Mouse (Mus musculus): ENCODE measurements around the gene Fgfr2. TPM values are rescaled to one million over a fixed set of nuclear protein-coding genes. Genes with fewer than 3 reads are reported as not detected.

Gene Fgfr2
- polyA plus RNA-seq, 1 experiment from 2014 or later = 34.1 TPM

- Histone ChIP-seq H3K4me3 (no peak overlapping the region), H3K9me3 (replicated peaks) (no peaks in the 10 kb centered on the region), H3K9ac (no peak overlapping the region), H3K4me1 (replicated peaks) (peaks cover 97% of the 10 kb centered on the region), H3K36me3 (no peaks in the 10 kb centered on the region), H3K4me2 (no peak overlapping the region), H3K27me3 (replicated peaks) (no peaks in the 10 kb centered on the region), H3K27ac (ENCODE audit: poor library complexity, severe bottlenecking) (peak overlapping the region; percentile 85; the same call in 1 of the 2 replicates)
- WGBS = 73% methylated on average over 6 of the region's 6 CpGs
- ATAC-seq (ENCODE audit: insufficient number of reproducible peaks, low FRiP score) = no peak
These were observed 2470.1 kb downstream of the Fgfr2 start for GRCm38 (mm10) chr7:130653036-130653555.

DNA sequence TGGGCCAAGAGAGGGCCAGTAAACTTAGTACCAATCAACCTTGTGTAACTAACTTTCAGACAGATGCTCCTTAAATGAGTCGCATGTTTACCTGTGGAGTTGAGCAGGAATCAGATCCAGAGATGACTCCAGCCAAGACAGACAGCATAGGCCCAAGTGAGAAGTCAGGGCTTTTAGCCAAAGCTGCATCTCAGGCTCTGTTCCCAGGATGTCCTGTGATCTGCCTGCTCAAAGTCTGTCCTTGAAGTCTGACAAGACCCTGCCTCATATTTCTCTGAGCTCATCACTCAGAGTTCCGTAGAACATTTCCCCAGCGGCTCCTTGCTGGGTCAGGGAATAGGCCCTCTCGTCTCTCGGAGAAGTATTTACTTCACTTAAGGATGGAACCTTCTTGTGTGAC lies 2472.5 kb downstream of the Fgfr2 start:
- H3K4me1 ChIP-seq (replicated peaks) = peaks cover 84% of the 10 kb centered on the region
- no peaks in the 10 kb centered on the region for H3K27me3 ChIP-seq (replicated peaks)
- H3K36me3 ChIP-seq = no peaks in the 10 kb centered on the region
- H3K4me3 ChIP-seq = no peak overlapping the region
- no peak overlapping the region for H3K9ac ChIP-seq
- ATAC-seq (ENCODE audit: insufficient number of reproducible peaks, low FRiP score) = no peak
- H3K27ac ChIP-seq (ENCODE audit: poor library complexity, severe bottlenecking) = no peak overlapping the region
- no peaks in the 10 kb centered on the region for H3K9me3 ChIP-seq (replicated peaks)
- WGBS = 87% methylated on average over 5 of the region's 5 CpGs
- no peak overlapping the region for H3K4me2 ChIP-seq

- peak overlapping the region; percentile 99 for H3K27ac ChIP-seq (ENCODE audit: poor library complexity, severe bottlenecking)
- H3K27me3 ChIP-seq (replicated peaks) = no peaks in the 10 kb centered on the region
- 27% methylated on average over 7 of the region's 7 CpGs for WGBS
- H3K9me3 ChIP-seq (replicated peaks) = no peaks in the 10 kb centered on the region
- H3K4me2 ChIP-seq = peak overlapping the region; percentile 75
- H3K36me3 ChIP-seq = no peaks in the 10 kb centered on the region
- H3K4me1 ChIP-seq (replicated peaks) = peaks cover 74% of the 10 kb centered on the region
- ATAC-seq (ENCODE audit: insufficient number of reproducible peaks, low FRiP score) = no peak
- H3K4me3 ChIP-seq = no peak overlapping the region
- peak overlapping the region; percentile 47; the same call in 1 of the 2 replicates for H3K9ac ChIP-seq
These were observed 2473.9 kb downstream of the Fgfr2 start for GRCm38 (mm10) chr7:130649257-130649656.

- Histone ChIP-seq H3K9ac (peak overlapping the region; percentile 92), H3K36me3 (no peaks in the 10 kb centered on the region), H3K4me2 (peak overlapping the region; percentile 75), H3K4me3 (peak overlapping the region; percentile 66), H3K27me3 (replicated peaks) (no peaks in the 10 kb centered on the region), H3K27ac (ENCODE audit: poor library complexity, severe bottlenecking) (peak overlapping the region; percentile 99), H3K4me1 (replicated peaks) (peaks cover 72% of the 10 kb centered on the region), H3K9me3 (replicated peaks) (no peaks in the 10 kb centered on the region)
- WGBS = 57% methylated on average over 4 of the region's 4 CpGs
- ATAC-seq (ENCODE audit: insufficient number of reproducible peaks, low FRiP score) = no peak
These were observed 2475.1 kb downstream of the Fgfr2 start for GRCm38 (mm10) chr7:130648061-130648460.

DNA sequence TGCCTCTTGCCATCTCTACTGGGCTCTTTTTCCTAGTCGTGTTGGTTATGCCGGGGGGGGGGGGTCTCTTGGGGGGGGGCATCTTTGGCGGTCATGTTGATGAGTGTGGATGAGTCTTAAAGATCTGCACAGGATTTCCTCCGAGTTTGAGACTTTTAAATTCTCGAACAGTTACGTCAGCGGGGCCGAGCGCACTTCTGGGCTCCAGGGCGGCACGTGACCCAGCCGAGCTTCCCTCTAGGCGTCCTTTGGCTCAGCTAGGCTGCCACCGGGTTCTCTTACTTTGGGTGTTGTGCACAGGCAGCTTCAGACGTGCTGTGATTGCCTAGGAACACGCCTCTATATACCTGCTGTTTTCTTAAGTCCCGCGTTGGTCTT lies 2476.4 kb downstream of the Fgfr2 start:
- ATAC-seq (ENCODE audit: insufficient number of reproducible peaks, low FRiP score) = peak; percentile 77
- H3K4me1 ChIP-seq (replicated peaks) = peaks cover 67% of the 10 kb centered on the region

DNA sequence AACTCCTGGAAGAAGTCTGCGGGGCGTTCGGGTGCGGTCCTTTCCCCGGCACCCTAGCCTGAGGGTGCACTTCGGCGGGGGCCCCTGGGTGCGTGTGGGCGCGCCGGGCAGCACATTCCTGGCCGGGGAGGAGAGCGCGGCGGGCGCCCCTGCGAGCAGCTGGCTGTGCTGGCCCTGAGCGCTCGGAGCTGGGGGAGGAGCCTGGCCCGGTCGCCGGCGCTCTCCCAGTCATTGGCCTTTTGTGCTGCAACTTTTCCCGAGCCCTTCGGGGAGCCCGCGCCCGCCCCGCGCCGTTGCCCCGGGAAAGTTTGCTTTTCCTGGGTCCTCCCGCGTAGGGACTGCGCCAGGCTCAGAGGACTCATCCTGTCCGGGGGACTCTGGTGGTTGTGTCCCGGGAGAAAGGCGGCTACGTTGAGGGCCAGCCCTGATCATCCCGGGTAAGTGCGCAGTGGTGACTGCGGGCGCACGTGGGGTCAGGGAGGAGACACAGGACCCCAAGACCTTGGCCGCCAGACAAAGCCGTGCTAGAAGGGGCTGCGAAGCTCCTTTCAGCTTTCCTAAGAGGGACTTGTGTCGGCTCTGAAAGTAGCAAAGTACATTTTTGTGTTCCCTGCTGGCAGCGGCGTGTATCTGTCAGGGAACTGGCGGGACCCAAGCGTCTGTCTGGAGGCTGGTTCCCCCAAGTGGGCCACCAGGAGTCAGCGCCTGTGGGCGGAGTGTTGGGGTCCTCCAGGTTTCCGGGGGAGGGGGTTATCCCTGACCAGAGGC lies 2477.0 kb downstream of the Fgfr2 start:
- peak; percentile 87 for ATAC-seq (ENCODE audit: insufficient number of reproducible peaks, low FRiP score)
- Histone ChIP-seq H3K9ac (peak overlapping the region; percentile 92), H3K4me3 (peak overlapping the region; percentile 66), H3K27me3 (replicated peaks) (no peaks in the 10 kb centered on the region), H3K9me3 (replicated peaks) (no peaks in the 10 kb centered on the region), H3K27ac (ENCODE audit: poor library complexity, severe bottlenecking) (peak overlapping the region; percentile 99), H3K36me3 (no peaks in the 10 kb centered on the region), H3K4me1 (replicated peaks) (peaks cover 67% of the 10 kb centered on the region), H3K4me2 (peak overlapping the region; percentile 75)
- WGBS = under 1% methylated on average over 53 of the region's 55 CpGs

More for the DNA sequence above, 2476.4 kb downstream of the Fgfr2 start:
- Histone ChIP-seq H3K36me3 (no peaks in the 10 kb centered on the region), H3K4me2 (peak overlapping the region; percentile 75), H3K9me3 (replicated peaks) (no peaks in the 10 kb centered on the region), H3K27ac (ENCODE audit: poor library complexity, severe bottlenecking) (peak overlapping the region; percentile 99), H3K9ac (peak overlapping the region; percentile 92), H3K4me3 (peak overlapping the region; percentile 66), H3K27me3 (replicated peaks) (no peaks in the 10 kb centered on the region)
- WGBS = under 1% methylated on average over 18 of the region's 18 CpGs

DNA sequence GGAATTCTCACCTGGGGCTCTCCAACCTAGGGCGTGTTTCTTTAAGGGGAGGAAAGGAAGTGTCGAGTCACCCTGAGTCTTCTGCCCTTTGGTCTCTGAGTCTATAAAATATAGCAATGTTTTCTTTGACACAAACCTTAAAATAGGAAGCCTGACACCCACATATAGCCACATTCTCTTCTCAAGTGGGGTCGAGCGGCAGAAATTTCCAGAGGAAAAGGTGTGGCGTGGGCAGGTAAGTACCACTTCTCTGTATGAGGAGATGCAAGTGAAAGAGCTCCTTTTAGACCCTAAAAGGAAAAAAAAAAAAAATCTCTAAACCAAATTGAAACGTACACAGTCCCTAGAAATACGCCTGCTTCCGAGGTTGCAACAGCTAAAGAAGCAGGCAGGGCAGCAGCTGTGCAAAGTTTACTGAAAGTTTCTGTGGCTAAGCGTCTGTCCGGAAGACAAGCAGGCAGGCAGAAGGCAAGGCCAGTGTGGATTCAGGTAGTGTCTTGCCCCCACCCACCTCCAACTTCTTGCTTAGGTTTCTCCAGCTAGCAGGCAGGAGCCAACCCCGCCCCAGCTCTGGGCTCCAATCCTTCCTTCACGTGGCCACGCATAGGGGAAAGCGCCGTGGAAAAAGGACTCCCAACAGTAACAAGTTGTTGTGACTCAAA lies 2477.7 kb downstream of the Fgfr2 start:
- peak; percentile 49 for ATAC-seq (ENCODE audit: insufficient number of reproducible peaks, low FRiP score)
- Histone ChIP-seq H3K4me2 (peak overlapping the region; percentile 75), H3K36me3 (no peaks in the 10 kb centered on the region), H3K9me3 (replicated peaks) (no peaks in the 10 kb centered on the region), H3K4me1 (replicated peaks) (peaks cover 61% of the 10 kb centered on the region), H3K27ac (ENCODE audit: poor library complexity, severe bottlenecking) (peak overlapping the region; percentile 99), H3K4me3 (peak overlapping the region; percentile 66), H3K9ac (peak overlapping the region; percentile 92), H3K27me3 (replicated peaks) (no peaks in the 10 kb centered on the region)
- 9% methylated on average over 15 of the region's 15 CpGs for WGBS

GRCm38 (mm10) chr7:130640681-130641080 lies 2482.5 kb downstream of the Fgfr2 start:
- 82% methylated on average over 9 of the region's 9 CpGs for WGBS
- ATAC-seq (ENCODE audit: insufficient number of reproducible peaks, low FRiP score) = no peak
- no peak overlapping the region for H3K4me3 ChIP-seq
- H3K27ac ChIP-seq (ENCODE audit: poor library complexity, severe bottlenecking) = no peak overlapping the region
- H3K9me3 ChIP-seq (replicated peaks) = no peaks in the 10 kb centered on the region
- H3K27me3 ChIP-seq (replicated peaks) = no peaks in the 10 kb centered on the region
- H3K36me3 ChIP-seq = no peaks in the 10 kb centered on the region
- no peak overlapping the region for H3K4me2 ChIP-seq
- no peak overlapping the region for H3K9ac ChIP-seq
- H3K4me1 ChIP-seq (replicated peaks) = peaks cover 44% of the 10 kb centered on the region

- Histone ChIP-seq H3K27me3 (replicated peaks) (no peaks in the 10 kb centered on the region), H3K27ac (ENCODE audit: poor library complexity, severe bottlenecking) (no peak overlapping the region), H3K4me1 (replicated peaks) (peaks cover 42% of the 10 kb centered on the region), H3K9me3 (replicated peaks) (no peaks in the 10 kb centered on the region), H3K9ac (0 out of 2 replicates have a peak overlapping the region, but pooled peaks have one; percentile 20), H3K4me3 (no peak overlapping the region), H3K36me3 (no peaks in the 10 kb centered on the region), H3K4me2 (no peak overlapping the region)
- no peak for ATAC-seq (ENCODE audit: insufficient number of reproducible peaks, low FRiP score)
- 32% methylated on average over 6 of the region's 6 CpGs for WGBS
These were observed 2485.3 kb downstream of the Fgfr2 start for GRCm38 (mm10) chr7:130637811-130638210.

- Histone ChIP-seq H3K4me1 (replicated peaks) (peaks cover 40% of the 10 kb centered on the region), H3K4me2 (no peak overlapping the region), H3K4me3 (no peak overlapping the region), H3K9me3 (replicated peaks) (no peaks in the 10 kb centered on the region), H3K27ac (ENCODE audit: poor library complexity, severe bottlenecking) (no peak overlapping the region), H3K9ac (no peak overlapping the region), H3K36me3 (no peaks in the 10 kb centered on the region), H3K27me3 (replicated peaks) (no peaks in the 10 kb centered on the region)
- 79% methylated on average over 4 of the region's 4 CpGs for WGBS
- ATAC-seq (ENCODE audit: insufficient number of reproducible peaks, low FRiP score) = no peak
These were observed 2486.2 kb downstream of the Fgfr2 start for GRCm38 (mm10) chr7:130636902-130637301.

DNA sequence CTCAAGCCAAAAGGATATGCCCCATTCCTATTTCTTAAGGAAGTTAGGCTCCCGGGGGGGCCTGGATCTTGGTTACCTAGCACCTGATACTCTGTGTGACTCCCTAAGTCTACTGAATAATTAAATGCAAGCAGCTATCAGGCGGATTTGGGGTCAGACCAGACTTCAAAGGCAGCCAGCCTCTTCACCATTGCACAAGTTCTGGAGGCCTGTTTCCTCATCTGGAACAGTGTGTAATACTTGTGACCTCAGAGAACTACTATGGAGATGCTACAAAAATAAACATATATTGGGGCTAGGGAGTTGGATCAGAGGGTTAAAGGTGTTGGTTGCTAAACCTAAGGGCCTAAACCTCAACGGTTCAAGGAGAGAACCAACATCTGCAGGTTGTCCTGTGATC lies 2486.9 kb downstream of the Fgfr2 start:
- WGBS = 77% methylated on average over 3 of the region's 3 CpGs
- H3K36me3 ChIP-seq = no peaks in the 10 kb centered on the region
- peaks cover 40% of the 10 kb centered on the region for H3K4me1 ChIP-seq (replicated peaks)
- no peak overlapping the region for H3K27ac ChIP-seq (ENCODE audit: poor library complexity, severe bottlenecking)
- no peak for ATAC-seq (ENCODE audit: insufficient number of reproducible peaks, low FRiP score)
- H3K27me3 ChIP-seq (replicated peaks) = no peaks in the 10 kb centered on the region
- H3K4me2 ChIP-seq = no peak overlapping the region
- no peaks in the 10 kb centered on the region for H3K9me3 ChIP-seq (replicated peaks)
- no peak overlapping the region for H3K4me3 ChIP-seq
- no peak overlapping the region for H3K9ac ChIP-seq
